Mouse (Mus musculus): ENCODE measurements at regions not wholly inside any gene's neighbourhood (a gene's known extent, or its start where the extent isn't known, plus 50 kb on each side); places are given as distances from the start of the nearest gene placed in this dataset.

- H3K4me1 ChIP-seq (ENCODE audit: control insufficient read depth in 1 of 2, insufficient read depth in 2 of 2): peaks cover 0 to 9% of the 10 kb centered on the region in 2 experiments; a peak in 2 of 4 replicates
- no peaks in the 10 kb centered on the region for H3K27me3 ChIP-seq (replicated peaks)
- no peak overlapping the region for H3K9ac ChIP-seq (ENCODE audit: insufficient read depth, low read depth)
- TF ChIP-seq CTCF (conservative IDR thresholded peaks at IDR 0.05 in 1 of 2, IDR thresholded peaks at IDR 0.05 in 1 of 2; ENCODE audit: low read depth in 2 of 2, low read length in 2 of 2) (no peak), CHD1 (IDR thresholded peaks at IDR 0.05; ENCODE audit: low read depth, low read length) (no peak), UBTF (IDR thresholded peaks at IDR 0.05; ENCODE audit: low read depth, low read length) (no peak), USF1 (IDR thresholded peaks at IDR 0.05; ENCODE audit: low read depth, low read length) (no peak), MYC (IDR thresholded peaks at IDR 0.05; ENCODE audit: low read depth, low read length) (no peak), RAD21 (IDR thresholded peaks at IDR 0.05; ENCODE audit: low read depth, low read length) (no peak), SIN3A (IDR thresholded peaks at IDR 0.05; ENCODE audit: low read length) (no peak), PAX5 (IDR thresholded peaks at IDR 0.05; ENCODE audit: low read length) (no peak), HCFC1 (IDR thresholded peaks at IDR 0.05; ENCODE audit: low read depth, low read length) (no peak), NELFE (IDR thresholded peaks at IDR 0.05; ENCODE audit: low read depth, low read length) (no peak), NRF1 (IDR thresholded peaks at IDR 0.05; ENCODE audit: low read depth, low read length) (no peak), POLR2AphosphoS2 (IDR thresholded peaks at IDR 0.05; ENCODE audit: low read depth, low read length) (no peak), MEF2A (IDR thresholded peaks at IDR 0.05; ENCODE audit: borderline replicate concordance, low read depth, low read length) (no peak)
- no peaks in the 10 kb centered on the region for H3K79me2 ChIP-seq (replicated peaks; ENCODE audit: control insufficient read depth, extremely low read depth, insufficient read depth, poor library complexity, severe bottlenecking)
- H3K4me2 ChIP-seq (ENCODE audit: insufficient read depth, low read depth, poor library complexity, severe bottlenecking): no peak overlapping the region
- H3K9me3 ChIP-seq (replicated peaks; ENCODE audit: low read length): no peaks in the 10 kb centered on the region
- no peak overlapping the region for H3K27ac ChIP-seq (ENCODE audit: insufficient read depth, low read depth)
- dilution Hi-C loops (cut with MboI; ENCODE audit: extremely low pct_ligation_motif_present, extremely low pct_unique_long_range_greater_than_20kb, low sequenced_read_pairs): no loop called here
- H3K36me3 ChIP-seq (replicated peaks in 1 of 2; ENCODE audit: control insufficient read depth in 1 of 2, insufficient read depth in 1 of 2, low read length in 1 of 2): no peaks in the 10 kb centered on the region
- no peak overlapping the region for H3K4me3 ChIP-seq (replicated peaks in 1 of 3; ENCODE audit: low read depth in 2 of 3, low read length in 2 of 3, poor library complexity in 1 of 3)
- DNase-seq (ENCODE audit: extremely low read depth): no peak
- in situ Hi-C loops (cut with MboI; ENCODE audit: low pct_ligation_motif_present, low pct_unique_long_range_greater_than_20kb, low sequenced_read_pairs): no loop called here
Observed at GRCm38 (mm10) chr10:38629907-38630505, 191.6 kb downstream of the Rfpl4b start.

GRCm38 (mm10) chr10:38623399-38623798, 198.2 kb downstream of the Rfpl4b start:
- in situ Hi-C loops (cut with MboI; ENCODE audit: low pct_ligation_motif_present, low pct_unique_long_range_greater_than_20kb, low sequenced_read_pairs) (no loop called here), dilution Hi-C loops (cut with MboI; ENCODE audit: extremely low pct_ligation_motif_present, extremely low pct_unique_long_range_greater_than_20kb, low sequenced_read_pairs) (no loop called here)
- no peak overlapping the region for H3K4me3 ChIP-seq (replicated peaks in 1 of 3; ENCODE audit: low read depth in 2 of 3, low read length in 2 of 3, poor library complexity in 1 of 3)
- no peaks in the 10 kb centered on the region for H3K27me3 ChIP-seq (replicated peaks)
- no peak overlapping the region for H3K4me2 ChIP-seq (ENCODE audit: insufficient read depth, low read depth, poor library complexity, severe bottlenecking)
- no peak overlapping the region for H3K27ac ChIP-seq (ENCODE audit: insufficient read depth, low read depth)
- no peaks in the 10 kb centered on the region for H3K79me2 ChIP-seq (replicated peaks; ENCODE audit: control insufficient read depth, extremely low read depth, insufficient read depth, poor library complexity, severe bottlenecking)
- peak; percentile 31 for DNase-seq (ENCODE audit: extremely low read depth)
- H3K9me3 ChIP-seq (replicated peaks; ENCODE audit: low read length): no peaks in the 10 kb centered on the region
- H3K9ac ChIP-seq (ENCODE audit: insufficient read depth, low read depth): no peak overlapping the region
- no peaks in the 10 kb centered on the region for H3K36me3 ChIP-seq (replicated peaks in 1 of 2; ENCODE audit: control insufficient read depth in 1 of 2, insufficient read depth in 1 of 2, low read length in 1 of 2)
- H3K4me1 ChIP-seq (ENCODE audit: control insufficient read depth in 1 of 2, insufficient read depth in 2 of 2): peaks cover 0 to 21% of the 10 kb centered on the region in 2 experiments; a peak in 2 of 4 replicates
- no peak for TF ChIP-seq MAFK (IDR thresholded peaks at IDR 0.05; ENCODE audit: insufficient replicate concordance, low read length)
- peak; percentile 50; the same call in 1 of the 2 replicates for TF ChIP-seq EP300 (IDR thresholded peaks at IDR 0.05; ENCODE audit: low read length)
- peak; percentile 65 for TF ChIP-seq ZNF384 (IDR thresholded peaks at IDR 0.05; ENCODE audit: low read depth, low read length)
- TF ChIP-seq POLR2A (IDR thresholded peaks at IDR 0.05; ENCODE audit: low read depth, low read length): no peak
- TF ChIP-seq MAZ (IDR thresholded peaks at IDR 0.05; ENCODE audit: low read depth, low read length): no peak
- TF ChIP-seq RAD21 (IDR thresholded peaks at IDR 0.05; ENCODE audit: low read depth, low read length): no peak
- TF ChIP-seq SIN3A (IDR thresholded peaks at IDR 0.05; ENCODE audit: low read length): no peak
- no peak for TF ChIP-seq UBTF (IDR thresholded peaks at IDR 0.05; ENCODE audit: low read depth, low read length)
- TF ChIP-seq MYC (IDR thresholded peaks at IDR 0.05; ENCODE audit: low read depth, low read length): no peak
- TF ChIP-seq NELFE (IDR thresholded peaks at IDR 0.05; ENCODE audit: low read depth, low read length): no peak
- TF ChIP-seq ZMIZ1 (IDR thresholded peaks at IDR 0.05; ENCODE audit: low read depth, low read length): no peak
- TF ChIP-seq IRF4 (IDR thresholded peaks at IDR 0.05; ENCODE audit: low read depth, low read length): no peak
- no peak for TF ChIP-seq E2F4 (IDR thresholded peaks at IDR 0.05; ENCODE audit: insufficient replicate concordance, low read depth, low read length)
